Mouse (Mus musculus): ENCODE data around the gene Ankib1.
"Not testable (repeated sequence)": the region's sequence is repeated elsewhere in the genome, so short reads cannot be mapped to it uniquely, and the experiment has no call there.

The Ankib1 gene

DNA sequence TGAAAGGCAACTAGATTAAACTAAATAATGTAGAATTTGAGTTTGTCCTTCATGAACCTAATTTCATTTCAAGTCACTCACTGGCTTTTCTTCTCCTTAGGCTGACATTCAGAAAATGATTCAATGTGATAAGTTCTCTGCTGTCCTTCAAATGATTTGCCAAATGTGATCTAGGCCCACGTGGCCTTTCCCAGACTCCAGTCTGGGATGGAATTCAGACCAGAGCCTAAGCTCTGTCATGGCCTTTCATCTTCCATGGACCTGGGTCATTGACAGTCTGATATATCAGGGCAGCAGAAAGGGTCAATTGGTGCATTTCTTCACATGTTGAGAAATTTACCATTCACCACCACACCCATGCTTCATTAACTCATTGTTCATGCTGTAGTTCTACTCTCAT is 77.2 kb downstream of the Ankib1 start:
- no peak for DNase-seq (ENCODE audit: low read depth, low spot score)

DNA sequence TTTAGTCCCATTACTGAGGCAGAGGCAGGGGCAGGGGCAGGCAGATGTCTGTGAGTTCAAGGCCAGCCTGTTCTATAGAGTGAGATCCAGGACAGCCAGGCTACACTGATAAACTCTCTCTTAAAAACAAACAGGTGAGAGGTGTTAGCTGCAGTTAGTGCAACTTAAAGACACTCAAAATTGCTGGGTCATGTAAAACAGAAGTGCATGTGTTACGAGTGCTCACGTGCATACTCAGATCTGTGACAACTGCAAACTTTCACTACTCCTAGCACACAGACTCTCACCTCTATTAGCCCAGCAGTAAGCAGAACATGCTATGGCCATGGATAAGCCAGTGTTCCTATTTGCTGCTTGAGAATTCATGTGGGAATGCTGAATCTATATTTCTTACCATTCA is 79.3 kb downstream of the Ankib1 start:
- no peak for DNase-seq (ENCODE audit: low read depth, low spot score)

DNA sequence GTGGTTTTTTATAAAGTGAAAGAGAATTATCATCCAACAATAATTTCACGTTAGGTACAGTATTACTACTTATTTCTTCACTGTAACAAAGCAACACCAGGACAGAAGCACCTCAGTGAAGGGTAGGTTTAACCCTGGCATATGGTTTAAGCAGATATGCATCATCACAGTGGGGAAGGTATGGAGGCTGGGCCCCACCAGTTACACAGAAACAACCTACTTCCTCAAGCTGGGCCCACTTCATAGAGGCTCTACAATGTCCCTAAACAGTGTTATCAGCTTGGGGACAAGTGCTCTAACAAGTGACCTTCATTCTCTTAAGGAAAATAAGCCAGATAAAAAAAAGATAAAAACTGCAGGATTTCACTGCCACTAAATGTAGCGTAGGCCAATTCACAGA is 79.9 kb downstream of the Ankib1 start:
- no peak for DNase-seq (ENCODE audit: low read depth, low spot score)

DNA sequence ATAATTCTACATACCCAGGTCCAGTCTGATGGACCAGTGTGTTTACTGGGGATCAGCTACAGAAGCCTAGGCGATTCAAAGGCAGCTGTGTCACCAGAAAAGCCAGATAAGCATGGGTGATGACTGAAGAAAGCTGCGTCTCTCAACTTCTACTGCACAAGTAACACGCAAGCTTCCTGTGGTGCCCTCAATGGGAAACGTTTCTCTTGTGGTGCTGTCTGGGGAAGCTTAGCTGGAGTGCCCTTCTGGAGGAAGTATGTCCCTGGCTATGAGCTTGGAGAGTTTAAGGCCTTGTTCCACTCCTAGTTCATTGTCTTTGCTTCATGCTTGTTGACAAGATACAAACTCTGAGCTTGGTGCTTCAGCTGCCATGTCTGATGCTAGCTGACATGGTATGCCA is 83.4 kb downstream of the Ankib1 start:
- DNase-seq (ENCODE audit: low read depth, low spot score): no peak

DNA sequence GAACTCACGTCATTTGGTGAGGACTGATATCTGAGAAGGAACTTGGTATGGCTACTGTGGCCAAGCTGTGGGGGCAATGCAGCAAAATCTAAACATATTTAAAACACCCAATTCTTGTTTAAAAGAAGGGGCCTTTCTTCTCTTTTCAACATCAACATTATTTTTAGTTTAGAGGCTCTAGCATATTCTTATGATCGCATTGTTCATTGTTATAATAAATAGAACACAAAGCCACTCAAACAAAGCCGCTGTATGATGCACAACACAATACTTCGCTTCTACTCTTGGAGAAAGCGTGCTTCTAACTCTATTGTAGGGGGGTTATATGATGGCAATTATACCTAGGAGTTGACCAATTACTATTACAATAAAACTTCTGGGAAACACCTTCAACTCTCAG is 86.9 kb downstream of the Ankib1 start:
- DNase-seq (ENCODE audit: low read depth, low spot score): no peak

DNA sequence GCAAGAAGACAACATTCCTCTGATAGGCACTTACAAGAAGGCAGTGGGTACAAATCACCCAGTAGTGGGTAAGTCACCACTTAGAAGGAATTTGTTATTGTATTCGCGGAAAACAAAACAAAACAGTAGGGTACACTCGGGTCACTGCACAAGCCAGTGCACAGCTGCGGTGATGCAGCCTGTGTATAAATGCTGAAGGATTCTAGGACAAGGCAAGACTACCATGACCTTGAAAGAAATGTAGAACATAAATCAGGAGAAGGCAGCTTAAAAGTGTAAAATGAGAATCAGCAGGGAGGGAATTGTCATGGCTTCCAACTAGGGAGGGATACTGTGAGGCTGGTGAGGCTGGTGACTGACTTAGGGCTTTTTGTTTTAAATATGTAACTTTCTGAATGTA is 100.5 kb downstream of the Ankib1 start:
- no peak for DNase-seq (ENCODE audit: low read depth, low spot score)

DNA sequence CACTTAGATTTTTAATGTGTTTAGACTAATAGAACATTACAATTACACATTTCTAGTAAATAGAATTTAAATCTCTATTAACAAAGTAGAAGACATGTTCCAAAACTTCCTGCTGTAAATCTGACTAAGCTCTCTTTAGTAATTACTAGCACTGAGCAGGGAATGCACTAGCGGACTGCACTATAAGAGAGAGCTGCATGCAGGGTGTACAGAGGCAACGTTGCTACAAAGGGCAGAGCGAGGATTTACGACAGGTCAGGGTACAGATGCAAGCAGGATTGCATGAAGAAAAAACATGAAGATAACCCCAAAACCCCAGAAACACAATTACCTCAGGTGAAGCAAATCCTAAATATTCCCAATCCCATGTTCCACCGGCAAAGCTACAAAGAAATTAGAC is 102.7 kb downstream of the Ankib1 start:
- no peak for DNase-seq (ENCODE audit: low read depth, low spot score)

DNA sequence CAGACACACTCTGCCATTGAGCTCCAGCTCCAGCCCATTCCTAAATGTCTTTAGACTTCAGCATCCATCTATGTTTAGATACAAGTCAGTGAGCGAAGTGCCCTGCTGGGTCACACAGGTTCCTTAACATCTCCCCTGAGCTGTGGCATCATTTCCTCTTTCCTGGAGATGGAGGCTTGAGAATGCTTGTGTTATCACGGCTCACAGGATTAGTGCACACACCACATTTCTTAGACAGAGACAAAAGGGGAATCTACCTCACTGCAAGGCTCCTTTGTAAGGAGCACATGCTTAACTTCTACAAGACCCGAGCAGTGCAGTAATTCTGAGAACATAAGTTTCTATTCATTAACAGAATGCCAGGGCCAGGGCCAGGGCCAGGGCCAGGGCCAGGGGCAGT is 106.7 kb downstream of the Ankib1 start:
- no peak for DNase-seq (ENCODE audit: low read depth, low spot score)

DNA sequence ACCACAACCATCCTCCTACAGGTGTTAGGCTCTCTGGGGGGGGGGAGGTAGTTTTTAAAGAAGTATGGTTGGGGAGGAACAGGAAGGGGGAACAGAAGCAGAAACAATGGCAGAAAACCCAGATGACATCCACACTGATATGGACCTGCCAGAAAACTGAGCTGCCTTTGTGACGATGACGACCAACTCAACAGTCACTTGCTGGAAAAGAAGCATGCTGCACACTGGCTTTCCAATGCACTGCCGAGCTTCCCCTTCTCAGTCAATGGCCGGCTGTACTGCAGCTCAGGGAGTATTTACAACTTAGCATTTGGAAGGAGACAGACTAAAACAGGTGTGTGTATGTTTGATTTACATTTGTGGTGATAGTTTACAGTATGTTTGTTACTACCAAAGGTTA is 107.5 kb downstream of the Ankib1 start:
- DNase-seq (ENCODE audit: low read depth, low spot score): no peak

DNA sequence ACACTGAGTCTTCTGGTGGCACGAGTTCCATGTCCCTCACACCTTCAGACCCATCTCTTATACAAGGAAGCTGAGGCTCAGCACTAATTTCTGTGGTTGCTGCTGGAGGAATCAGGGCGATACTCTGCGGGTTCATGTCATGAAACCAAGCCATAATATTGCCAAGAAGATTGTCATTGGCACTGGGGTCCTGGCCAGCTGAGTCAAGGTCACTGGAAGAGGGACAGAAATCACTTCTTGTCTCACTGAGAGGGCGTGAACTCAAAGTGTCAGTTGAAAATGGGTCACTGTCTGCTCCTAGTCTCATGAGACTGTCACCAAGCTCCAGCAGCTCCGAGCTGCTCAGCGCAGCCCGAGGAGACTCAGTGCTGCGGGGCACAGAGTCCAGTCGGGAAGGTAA is 109.8 kb downstream of the Ankib1 start:
- no peak for DNase-seq (ENCODE audit: low read depth, low spot score)

DNA sequence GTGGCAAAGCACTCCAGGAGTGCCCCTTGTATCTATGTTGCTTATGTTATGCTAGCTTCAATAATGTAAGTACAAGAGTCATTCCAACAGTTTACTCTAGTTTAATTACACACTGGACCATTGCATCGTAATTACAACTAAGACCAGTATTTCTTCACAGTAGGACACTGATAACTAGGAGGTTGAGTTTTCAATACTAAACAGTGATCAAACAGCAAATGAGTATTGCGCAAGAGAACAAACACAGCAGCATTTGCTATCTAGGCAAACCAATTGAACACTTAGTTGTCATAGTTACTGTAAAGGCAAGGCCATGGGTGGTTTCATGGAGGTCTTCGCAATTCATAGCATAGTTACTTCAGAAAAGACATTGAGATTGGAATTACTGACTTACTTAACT is 111.4 kb downstream of the Ankib1 start:
- DNase-seq (ENCODE audit: low read depth, low spot score): no peak

DNA sequence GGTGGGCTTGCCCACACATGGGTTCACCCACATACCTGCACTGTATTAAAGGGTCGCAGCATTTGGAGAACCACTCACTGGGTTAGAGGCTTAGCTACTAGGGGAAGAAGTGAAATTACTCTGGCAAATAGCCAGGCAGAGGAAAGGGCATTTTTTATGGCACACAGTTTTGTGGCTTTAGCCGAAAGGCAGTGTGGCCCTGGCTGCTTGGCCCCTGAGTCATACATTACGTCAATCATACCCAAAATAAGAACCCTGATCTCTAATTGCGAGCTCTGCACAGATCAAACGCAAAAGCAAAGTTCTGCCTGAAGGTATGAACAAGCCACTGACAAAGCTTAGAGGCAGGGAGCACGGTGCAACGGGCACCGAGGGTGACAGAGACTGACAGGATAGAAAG is 114.4 kb downstream of the Ankib1 start:
- DNase-seq (ENCODE audit: low read depth, low spot score): no peak

DNA sequence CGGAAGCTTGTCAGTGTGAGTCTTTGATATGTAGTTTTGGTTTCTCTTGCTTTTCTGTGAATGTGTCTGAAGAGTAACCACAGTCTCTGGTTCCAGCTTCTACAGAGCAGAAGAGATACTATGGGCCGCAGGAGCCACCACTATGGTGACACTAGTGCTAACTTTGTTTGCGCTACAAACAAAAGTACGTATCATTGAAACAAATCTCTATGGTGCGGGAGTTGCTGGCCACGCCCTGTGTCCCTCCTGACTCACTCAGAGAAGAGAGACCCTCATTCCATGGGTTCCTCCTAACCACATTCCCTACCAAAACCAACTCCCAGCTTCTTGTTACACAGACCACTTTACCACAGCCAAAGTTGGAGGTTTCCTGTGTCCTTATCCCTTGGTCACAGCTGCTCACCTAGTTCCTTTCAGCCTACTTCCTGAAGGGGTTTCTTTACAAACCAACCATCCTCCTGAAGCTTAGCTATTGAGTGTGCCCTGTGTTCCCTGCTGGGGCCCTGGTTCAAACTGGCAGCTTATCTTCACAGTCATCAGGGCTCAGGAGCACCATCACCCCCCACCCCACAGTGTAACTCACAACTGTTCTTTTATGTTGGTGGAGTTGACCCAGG is 132.7 kb downstream of the Ankib1 start:
- DNase-seq (ENCODE audit: low read depth, low spot score): no peak

DNA sequence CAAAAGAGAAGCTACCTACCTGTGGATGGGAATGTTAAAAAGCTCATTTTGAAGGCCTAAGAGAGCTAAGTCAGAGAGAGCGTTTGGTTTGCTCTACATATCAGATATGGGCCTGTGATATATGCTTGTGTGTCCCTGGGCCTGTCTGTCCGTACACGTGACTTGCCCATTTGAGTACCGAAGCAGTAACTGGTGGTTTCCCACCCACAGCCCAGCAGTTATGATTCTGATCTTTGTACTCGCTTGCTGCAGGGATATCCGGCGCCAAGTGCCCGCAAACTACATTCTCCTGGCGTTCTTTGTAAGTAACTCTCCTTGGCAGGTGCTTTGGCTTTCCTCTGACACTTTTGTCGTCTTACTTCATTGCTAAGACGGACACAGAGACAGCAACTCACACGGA is 136.1 kb downstream of the Ankib1 start:
- DNase-seq (ENCODE audit: low read depth, low spot score): no peak

DNA sequence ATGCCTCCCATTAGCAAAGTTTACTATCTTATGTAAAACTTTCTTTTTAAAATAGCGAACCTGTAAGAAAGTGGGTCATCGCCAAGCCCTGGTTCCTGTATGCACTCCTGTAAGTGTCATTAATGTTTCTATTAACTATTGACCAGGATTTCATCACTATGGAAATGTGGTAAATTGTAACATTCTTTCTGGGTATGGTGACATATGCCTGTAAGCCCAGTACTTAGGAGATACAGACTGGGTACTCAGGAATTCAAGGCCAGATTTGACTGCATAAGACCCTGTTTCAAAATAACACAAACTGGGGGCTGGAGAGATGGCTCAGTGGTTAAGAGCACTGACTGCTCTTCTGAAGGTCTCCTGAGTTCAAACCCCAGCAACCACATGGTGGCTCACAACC is 137.5 kb downstream of the Ankib1 start:
- DNase-seq (ENCODE audit: low read depth, low spot score): no peak

DNA sequence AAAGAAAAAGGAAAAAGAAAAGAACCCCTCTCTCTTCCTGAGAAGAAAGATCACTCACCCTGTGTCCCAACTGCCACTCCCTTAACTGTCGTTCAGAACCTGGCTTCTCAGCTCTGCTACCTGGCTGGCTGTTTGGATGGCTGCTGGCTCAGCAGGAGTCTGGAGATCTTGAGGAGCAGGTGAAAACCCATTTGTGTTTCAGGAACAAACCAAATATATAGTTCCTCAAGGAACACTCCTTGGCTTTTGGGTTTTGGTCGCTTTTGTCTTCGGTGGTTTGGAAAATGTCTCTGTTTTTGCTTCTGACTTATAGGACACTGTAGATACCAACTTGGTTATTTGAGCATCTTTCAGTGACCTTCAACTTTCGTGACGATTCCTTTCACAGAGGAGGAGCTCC is 145.6 kb downstream of the Ankib1 start, which contains the start of gene Gatad1:
Gene Gatad1, minus strand, starts transcription at position 101 of the 400 bp plus-strand sequence.
- DNase-seq (ENCODE audit: low read depth, low spot score): no peak

DNA sequence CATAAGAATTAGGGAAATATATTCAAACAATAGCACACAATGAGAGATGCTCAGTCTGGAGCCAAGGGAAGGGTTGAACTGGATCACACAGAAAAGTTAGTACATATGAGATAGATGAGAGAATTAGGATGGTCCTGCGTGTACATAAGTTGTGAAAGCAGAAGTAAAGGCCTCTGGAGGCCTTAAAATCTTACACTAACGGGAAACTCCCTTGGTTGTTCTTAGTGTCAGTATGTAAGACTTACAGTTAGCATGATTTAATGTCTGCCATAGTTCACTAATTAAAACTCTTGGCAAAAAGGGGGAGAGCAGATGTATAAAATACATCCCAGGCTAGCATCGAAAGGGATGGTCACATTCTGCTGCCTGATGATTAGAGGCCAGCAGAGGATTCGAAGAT is 148.9 kb downstream of the Ankib1 start:
- DNase-seq (ENCODE audit: low read depth, low spot score): no peak

DNA sequence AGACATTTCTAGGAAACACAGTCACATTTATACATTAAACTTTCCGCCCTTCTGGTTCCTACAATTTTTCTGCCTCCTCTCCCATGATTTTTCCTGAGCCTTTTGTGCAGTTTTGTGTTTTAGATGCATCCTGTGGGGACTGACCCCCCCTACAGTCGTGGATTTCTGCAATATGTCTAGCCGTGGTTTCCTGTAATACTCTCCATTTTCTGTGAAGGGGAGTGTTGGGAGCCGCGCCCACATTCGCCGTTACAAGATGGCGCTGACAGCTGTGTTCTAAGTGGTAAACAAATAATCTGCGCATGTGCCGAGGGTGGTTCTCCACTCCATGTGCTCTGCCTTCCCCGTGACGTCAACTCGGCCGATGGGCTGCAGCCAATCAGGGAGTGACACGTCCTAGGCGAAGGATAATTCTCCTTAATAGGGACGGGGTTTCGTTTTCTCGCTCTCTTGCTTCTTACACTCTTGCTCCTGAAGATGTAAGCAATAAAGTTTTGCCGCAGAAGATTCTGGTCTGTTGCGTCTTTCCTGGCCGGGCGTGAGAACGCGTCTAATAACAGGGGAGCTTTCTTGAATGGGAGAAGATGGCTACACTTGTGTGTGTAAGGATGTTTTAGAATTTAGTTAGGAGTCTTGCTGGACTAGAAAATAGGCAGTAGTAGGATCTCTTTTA is 149.7 kb downstream of the Ankib1 start:
- not testable (repeated sequence) for DNase-seq (ENCODE audit: low read depth, low spot score)

DNA sequence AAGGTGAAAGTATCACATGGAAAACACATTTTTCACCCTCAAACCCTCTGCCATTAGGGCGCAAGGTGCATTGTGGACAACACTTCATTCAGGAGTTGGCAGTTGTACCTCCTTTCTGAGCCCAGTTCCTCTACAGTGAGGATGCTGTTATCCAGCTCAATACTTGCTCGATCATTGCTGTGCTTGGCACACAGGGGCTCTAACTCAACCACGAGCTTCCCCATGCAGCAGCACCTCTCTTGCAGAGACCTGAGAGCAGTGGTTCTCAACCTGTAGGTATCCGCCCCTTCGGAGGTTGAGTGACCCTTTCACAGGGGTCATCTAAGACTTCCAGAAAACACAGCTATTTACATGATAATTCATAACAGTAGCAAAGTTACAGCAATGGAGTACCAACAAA is 151.1 kb downstream of the Ankib1 start:
- DNase-seq (ENCODE audit: low read depth, low spot score): no peak

DNA sequence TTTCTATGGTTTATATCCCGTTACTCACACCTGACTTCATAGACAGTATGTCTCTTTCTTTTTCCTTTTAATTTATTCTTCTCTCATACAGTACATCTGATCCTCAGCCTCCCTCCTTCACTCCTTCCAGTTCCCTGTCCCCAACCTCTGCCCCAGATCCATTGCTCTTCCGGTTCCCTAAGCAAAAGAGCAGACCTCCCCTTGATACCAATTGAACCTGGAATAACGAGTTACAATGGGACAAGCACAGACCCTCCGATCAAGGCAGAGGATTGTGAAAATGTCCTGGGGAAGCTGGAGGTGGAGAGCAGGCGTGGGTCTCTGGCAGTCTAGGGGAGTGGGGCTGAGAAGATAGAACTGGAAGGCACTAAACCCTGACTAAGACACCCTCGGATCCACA is 151.8 kb downstream of the Ankib1 start, which contains the start of gene Tmbim7:
Gene Tmbim7, plus strand, starts transcription at position 301 of the 400 bp plus-strand sequence.
- DNase-seq (ENCODE audit: low read depth, low spot score): no peak

DNA sequence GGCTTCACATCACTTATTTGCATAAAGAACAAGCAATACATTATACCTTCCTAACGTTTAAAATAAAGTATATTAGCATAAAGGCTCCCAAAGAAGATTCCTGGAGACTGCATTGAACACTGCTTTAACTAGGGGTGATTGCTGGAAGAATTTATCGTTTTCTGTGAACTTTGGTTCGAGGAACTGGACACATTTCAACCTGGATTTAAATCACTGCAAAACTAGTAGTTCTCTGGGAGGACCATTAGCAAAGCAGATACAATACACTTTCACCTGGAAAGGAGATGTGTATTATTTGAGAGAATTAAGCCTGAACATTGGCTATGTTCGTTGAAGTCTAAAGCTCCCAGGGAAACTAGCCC is 153.9 kb downstream of the Ankib1 start:
- DNase-seq (ENCODE audit: low read depth, low spot score): no peak

DNA sequence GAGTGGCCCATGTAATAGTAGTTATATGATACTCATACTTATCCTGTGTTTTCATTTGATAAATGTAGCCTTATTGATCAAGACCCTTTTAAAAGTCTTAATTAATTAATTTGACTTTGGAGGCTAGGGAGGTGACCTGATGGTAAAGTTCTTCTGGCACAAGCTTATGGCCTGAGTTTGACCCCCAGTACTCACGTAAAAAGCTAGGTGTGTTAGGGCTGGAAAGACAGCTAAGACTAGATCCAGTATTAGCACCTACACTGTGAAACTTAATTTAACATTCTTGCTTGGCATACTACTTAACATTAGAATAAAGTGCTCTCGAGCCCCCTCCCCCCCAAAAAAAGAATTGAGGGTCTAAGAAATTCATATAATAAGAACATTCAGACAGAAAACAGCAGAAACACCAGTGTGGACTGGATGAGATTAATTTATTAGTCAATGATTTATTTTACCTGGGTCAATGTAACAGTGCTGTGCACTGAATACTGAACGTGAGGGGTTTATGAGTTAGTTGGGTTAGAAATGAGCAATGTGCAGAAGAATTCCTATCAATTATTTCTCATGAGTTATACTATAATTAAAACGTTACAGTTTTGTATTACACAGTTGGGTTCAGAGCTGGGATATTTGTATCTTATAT is 154.4 kb downstream of the Ankib1 start:
- DNase-seq (ENCODE audit: low read depth, low spot score): no peak

DNA sequence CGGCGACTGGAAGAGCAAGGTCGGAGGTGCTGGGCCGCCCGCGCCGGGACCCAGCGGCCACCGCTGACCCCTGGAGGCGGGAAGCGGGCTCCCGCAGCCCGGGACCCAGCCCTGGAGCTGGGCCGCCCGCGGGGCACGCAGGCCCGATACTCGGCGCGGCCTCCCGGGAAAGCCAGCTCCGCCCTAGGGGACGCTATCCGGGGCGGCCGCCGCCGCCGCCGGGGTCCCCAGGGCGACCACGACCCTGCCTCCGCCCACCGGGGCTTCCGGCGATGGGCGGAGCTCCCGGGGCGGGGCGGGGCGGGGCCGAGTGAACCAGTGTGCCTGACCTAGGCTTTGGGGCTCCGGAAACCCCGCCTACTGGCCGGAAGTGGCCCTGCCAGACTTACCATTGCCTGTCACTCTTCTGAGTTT is 155.0 kb downstream of the Ankib1 start:
- peak; percentile 81 for DNase-seq (ENCODE audit: low read depth, low spot score)

All from ES-CJ7 (cell line).